Mouse (Mus musculus) spleen, postnatal 4 days (tissue): ENCODE measurements around the gene Zmynd8.

Source experiments
- DNase-seq, 2 experiments: peaks; one replicate each; pipeline ENCODE4 v3.0.0; 2022; ENCODE audit warnings: low spot score in 2 of 2

Gene Zmynd8

DNA sequence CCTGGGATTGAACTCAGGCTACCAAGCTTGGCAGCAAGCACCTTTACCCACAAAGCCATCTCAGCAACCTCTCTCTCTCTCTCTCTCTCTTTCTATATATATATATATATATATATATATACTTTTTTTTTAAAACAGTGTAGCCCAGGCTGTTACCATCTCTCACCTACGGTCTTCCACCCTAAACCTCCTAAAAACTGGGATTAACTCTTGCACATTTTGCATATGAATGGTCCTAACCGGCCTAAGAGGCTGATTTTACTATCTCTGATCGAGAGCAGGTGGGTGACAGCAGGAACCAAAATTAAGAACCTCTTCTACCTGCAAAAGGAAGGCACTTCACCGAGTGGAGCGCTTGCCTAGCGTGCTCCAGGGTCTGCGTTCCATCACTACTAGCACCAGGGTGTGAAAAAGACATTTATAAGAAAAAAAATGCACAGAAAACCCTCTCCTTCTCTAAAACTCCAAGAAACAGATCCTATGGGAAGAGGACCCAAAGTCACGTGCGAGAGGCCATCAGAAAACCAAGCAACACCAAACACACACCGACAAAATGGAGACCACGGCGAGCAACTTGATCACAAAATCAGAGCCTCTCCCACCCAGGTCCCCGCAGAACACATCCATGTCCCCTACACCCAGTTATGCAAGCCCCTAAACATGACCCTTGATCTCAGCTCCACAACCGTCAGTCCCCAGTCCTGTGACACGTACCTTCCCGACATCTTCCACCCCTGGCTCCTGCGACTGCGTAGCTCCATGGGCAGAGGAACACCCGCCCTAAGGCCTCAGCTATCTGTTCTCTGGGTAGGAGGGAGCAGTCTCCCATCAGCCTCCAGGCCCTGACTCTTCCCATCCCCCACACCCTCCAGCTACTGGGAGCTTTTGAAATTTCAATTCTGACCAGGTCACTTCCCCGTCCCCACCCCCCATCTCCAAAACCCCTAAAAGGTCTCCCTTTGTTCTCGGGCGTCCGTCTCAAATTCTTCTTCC lies at the start of gene Zmynd8:
Gene Zmynd8, minus strand, starts transcription at position 815 of the 993 bp plus-strand sequence.
- DNase-seq = no peak

GRCm38 (mm10) chr2:165948007-165948406 lies 49.2 kb upstream of the Zmynd8 start:
- no peak for DNase-seq

- no peak for DNase-seq
Observed at GRCm38 (mm10) chr2:165946046-165946564, 47.3 kb upstream of the Zmynd8 start.

- no peak for DNase-seq
Observed at GRCm38 (mm10) chr2:165944576-165945351, 45.9 kb upstream of the Zmynd8 start.

- no peak for DNase-seq
Observed at GRCm38 (mm10) chr2:165943113-165943512, 44.3 kb upstream of the Zmynd8 start.

DNA sequence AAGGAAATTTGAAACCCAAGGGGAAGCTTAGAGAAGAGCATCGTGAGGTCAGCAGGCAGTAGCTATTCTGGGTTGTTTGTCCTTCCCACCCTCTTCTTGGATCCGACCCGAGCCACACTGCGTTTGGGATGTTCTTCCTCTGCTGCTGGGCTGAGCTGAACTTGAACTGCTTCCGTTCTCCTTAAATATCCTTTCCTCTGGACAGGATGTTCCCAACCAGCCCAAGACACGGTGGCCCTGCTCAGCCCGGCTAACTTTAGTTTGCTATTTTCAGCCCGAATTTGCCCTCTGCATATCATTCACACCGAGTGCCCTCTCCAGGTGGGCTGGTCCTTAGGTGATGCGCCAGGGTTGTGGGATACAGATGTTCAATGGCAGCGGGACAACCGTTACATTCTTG lies 37.3 kb upstream of the Zmynd8 start:
- no peak for DNase-seq

GRCm38 (mm10) chr2:165927705-165928104 lies 28.9 kb upstream of the Zmynd8 start:
- no peak for DNase-seq

- no peak for DNase-seq
Observed at GRCm38 (mm10) chr2:165926191-165926590, 27.4 kb upstream of the Zmynd8 start.

DNA sequence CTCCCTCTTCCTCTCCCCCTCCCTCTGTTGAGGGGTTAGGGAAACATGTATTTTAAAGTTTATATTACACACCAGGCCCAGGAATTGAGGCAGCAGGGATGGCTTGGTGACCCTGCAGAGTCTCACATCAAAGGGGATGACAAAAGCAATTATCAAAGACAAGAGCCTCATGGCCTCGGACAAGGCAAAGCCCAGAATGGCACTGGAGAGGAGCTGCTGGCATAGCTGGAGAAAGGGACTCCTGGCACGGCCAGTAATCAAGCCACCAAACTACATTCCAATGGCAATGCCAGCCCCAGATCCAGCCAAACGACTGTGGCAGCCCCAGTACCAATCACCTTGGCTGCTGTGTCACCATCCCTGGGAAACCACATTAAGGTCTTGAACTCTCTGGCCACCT lies 26.3 kb upstream of the Zmynd8 start:
- DNase-seq = no peak

DNA sequence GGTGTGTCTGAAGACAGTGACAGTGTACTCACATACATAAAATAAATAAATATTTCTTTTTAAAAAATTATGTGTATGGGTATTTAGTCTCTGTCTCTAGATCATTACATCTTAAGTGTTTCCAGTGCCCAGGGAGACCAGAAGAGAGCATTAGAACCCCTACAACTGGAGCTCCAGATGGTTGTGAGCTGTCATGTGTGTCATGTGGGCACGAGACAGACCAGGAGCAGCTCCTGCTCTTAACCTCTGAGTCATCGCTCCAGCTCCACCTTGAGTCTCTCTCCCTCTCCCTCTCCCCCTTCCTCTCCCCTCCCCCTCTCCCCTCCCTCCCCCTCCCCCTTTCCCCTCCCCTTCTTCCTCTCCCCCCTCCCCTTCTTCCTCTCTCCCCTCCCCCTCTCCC lies 25.9 kb upstream of the Zmynd8 start:
- DNase-seq = no peak

GRCm38 (mm10) chr2:165923715-165924114 lies 24.9 kb upstream of the Zmynd8 start:
- DNase-seq = no peak

- no peak for DNase-seq
Observed at GRCm38 (mm10) chr2:165922994-165923393, 24.2 kb upstream of the Zmynd8 start.

- DNase-seq = peak; percentile 72 to 81
Observed at GRCm38 (mm10) chr2:165922047-165922728, 23.4 kb upstream of the Zmynd8 start.

DNA sequence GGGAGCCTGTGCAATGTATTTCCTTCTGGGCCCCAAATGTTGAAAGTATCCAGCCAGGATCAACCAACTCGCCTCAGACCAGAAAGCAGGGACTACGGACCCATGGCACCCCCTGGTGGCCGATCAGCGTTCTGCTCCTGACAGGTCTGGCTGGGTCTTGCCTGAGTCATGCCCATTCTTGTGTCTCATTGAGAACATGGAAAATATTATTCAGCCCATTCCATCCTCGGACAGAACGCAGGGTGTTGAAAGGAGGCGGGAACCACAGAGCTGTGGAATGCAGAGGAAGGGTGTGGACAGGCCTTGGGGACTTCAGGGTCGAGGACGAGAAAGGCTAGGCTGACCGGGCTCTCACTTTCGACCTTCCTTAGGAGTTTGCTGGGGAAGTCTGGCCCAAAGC lies 15.5 kb upstream of the Zmynd8 start:
- peak; percentile 85 to 96 for DNase-seq

- DNase-seq = no peak
Observed at GRCm38 (mm10) chr2:165913073-165913472, 14.3 kb upstream of the Zmynd8 start.

DNA sequence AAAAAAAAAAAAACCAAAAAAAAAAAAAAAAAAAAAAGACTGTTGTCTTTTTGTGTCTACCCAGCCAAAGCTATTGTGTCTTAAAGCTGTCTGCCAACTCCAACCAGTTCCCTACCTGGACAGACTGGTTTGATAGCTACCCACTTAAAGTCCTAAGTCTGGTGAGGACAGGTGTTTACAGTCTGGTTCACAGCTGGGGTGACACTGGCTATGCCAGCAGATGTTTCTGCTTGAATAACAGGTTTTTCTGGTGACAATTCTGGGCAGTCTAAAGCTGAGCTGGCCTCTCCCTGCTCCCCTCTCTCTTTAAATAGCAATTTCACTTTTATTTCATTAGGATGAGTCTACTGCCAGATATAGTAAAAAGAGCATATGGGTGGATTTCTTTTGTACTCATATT lies 10.9 kb upstream of the Zmynd8 start:
- no peak for DNase-seq

GRCm38 (mm10) chr2:165907199-165907598 lies 8.4 kb upstream of the Zmynd8 start:
- no peak for DNase-seq

DNA sequence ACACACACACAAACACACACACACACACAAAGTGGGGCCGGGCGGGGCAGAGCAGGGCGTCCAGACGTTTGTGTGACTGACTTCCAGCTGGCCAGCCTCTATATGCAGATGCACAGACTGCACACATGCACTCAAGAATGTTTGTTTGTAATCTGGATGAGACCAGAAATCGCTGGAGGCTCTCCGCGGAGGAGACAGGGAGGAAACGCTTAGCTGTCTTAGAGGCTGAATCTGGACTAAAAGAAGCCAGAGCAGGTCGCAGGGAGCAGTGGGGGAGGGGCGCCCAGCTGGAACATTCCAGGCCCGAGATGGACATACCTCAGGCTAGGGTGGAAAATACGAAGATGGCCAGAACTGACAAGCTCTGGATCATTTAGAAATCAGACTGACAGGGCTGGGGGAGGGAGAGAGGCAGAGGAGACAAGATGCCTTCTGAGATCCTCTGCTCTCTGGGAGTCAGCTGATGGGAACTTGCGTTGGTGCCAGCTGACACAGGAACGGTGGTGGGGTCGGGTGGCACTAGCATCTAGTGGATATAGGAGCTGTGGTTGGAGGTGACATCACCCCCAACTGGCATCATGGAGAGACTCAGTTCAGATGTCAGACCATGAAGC lies 7.6 kb upstream of the Zmynd8 start:
- DNase-seq = no peak

DNA sequence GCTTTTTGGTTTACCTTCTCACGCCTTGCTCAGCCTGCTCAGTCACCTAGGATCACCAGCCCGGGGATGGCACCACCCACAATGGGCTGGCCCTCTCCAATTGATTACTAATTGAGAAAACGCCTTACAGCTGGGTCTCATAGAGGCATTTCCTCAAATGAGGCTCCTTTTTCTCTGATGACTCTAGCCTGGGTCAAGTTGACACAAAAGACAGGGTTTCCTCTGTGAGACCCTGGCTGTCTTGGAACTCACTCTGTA lies 2.2 kb upstream of the Zmynd8 start:
- no peak for DNase-seq

DNA sequence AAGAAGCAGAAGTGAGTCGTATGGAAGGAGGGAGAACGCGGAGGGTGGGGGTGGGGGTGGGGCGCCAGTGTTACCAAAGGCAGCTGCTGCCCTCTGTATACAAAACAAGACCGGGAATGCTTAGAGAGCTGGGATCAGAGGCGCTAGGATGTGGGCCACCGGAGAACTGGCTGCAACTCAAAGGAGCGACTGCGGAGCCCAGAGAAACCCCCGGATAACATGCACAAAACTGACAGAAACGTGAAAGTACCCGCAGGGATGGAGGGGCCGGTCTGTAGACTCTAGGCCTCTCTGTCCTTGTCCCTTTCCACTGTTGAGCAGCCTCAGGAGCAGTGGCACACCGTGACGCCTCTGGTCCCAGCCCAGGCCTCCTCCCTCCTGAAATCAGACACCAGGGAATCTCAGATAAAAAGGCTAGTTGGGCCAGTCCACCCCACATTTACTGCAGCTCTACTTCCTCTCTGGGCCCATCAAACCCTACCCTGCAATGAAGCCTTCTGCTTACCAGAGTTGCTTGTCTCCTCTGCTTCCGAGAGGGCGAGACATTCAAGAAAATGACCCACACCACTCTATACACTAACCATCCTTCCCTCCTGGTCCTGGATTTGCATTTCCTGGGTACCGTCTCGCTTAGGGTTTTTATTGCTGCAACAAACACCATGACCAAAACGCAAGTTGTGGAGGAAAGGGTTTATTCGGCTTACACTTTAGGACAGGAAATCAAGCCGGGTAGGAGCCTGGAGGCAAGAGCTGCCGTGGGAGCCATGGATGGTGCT lies 1.7 kb upstream of the Zmynd8 start:
- DNase-seq = no peak

DNA sequence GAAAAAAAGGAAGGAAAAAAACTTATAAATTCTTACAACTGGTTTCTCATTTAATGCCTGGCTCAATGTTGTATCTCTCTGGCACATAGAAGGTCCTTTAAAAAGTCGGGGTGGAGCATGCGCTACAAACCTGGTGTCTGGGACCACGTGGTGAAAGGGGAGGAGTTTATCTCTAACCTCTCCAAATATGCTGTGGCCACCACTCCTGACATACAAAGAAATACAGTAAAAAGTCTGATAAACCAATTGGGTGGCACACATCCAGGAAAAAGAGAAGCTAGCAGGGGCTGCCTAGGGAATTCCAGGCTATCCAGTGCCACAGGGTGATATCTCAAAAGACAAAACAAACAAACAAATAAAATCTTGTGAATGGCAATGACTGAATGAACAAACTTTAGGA lies 1.1 kb upstream of the Zmynd8 start:
- DNase-seq = no peak
